In the genomic region with DNA sequence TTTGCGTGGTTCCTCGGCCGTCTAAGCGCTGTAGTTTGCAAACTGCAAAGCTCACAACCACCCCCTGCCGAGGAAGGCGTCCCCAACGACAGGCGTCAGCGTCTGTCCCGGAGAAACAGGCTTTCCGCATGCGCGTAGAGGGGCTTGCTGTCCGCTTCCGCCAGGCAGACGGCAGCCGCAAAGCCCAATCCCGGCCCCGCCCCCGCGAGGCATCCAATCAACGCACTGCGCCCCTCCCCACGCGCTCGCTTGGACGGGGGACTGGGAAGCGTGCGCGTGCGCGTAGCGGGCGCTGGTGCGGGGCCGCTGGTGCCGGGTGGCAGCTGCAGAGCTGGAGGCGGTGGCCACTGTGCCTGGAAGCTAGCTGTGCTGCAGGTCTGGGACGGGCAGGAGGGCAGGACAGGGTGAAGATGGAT, we compare ENCODE assay signal across 8 mouse cellular contexts. TPM values are rescaled to one million over a fixed set of nuclear protein-coding genes. Genes with fewer than 3 reads are reported as not detected.
DNase-seq lines count a peak whose midpoint lies in the region; ATAC-seq and TF ChIP-seq lines count a peak whose summit lies in the region.

TSS of gene Tmem104 (plus strand) at position 264 of the 416 bp plus-strand sequence.

- peak within 1 kb of the TSS; percentile 92 for H3K4me2 ChIP-seq in hindbrain, postnatal 0 days (ENCODE audit: low read depth, low read length)

- DNase-seq in ZHBTc4 (ENCODE audit: low read depth, low spot score), result peak; percentile 100
- DNase-seq in gastrocnemius, adult 2 months, result peak; percentile 100
- peak; percentile 100 for DNase-seq in hindbrain, postnatal 0 days (ENCODE audit: low spot score)
- peak; percentile 95 to 99 for DNase-seq in left cerebral cortex, adult 8-10 months (ENCODE audit: low spot score in 2 of 2)
- peak; percentile 99 to 100 for DNase-seq in right cerebral cortex, postnatal 10 days (ENCODE audit: low spot score in 2 of 2)
- DNase-seq in urinary bladder, postnatal 25 days (ENCODE audit: low spot score), result peak; percentile 99

- H3K9ac ChIP-seq in hindbrain, postnatal 0 days (replicated peaks; ENCODE audit: low read length), result peak within 1 kb of the TSS; percentile 68

- no peaks in the 10 kb centered on the region for H3K36me3 ChIP-seq in hindbrain, postnatal 0 days (ENCODE audit: insufficient read depth, low read length)
- peaks cover 60% of the 10 kb centered on the region for H3K36me3 ChIP-seq in megakaryocyte, embryonic 14.5 days (replicated peaks; ENCODE audit: low read length)

- intact Hi-C loops in gastrocnemius, adult 2 months (cut with DNase I), result no loop called here

- under 1% methylated on average over 38 of the region's 39 CpGs for WGBS in hindbrain, postnatal 0 days

- H3K4me3 ChIP-seq in gastrocnemius, adult 2 months, result peak within 1 kb of the TSS; percentile 88
- peak within 1 kb of the TSS; percentile 67 for H3K4me3 ChIP-seq in hindbrain, postnatal 0 days (ENCODE audit: low read length)
- H3K4me3 ChIP-seq in megakaryocyte, embryonic 14.5 days (replicated peaks), result peak within 1 kb of the TSS; percentile 95

- ATAC-seq in common myeloid progenitor, adult 5-6 weeks (replicated peaks; ENCODE audit: low read depth, poor library complexity, severe bottlenecking), result peak; percentile 79
- ATAC-seq in hindbrain, postnatal 0 days, result peak; percentile 94

- peaks cover 9% of the 10 kb centered on the region; the same call in 1 of the 2 replicates for H3K4me1 ChIP-seq in hindbrain, postnatal 0 days (ENCODE audit: insufficient read depth, low read length)
- H3K4me1 ChIP-seq in megakaryocyte, embryonic 14.5 days, result peaks cover 65% of the 10 kb centered on the region

- H3K27ac ChIP-seq in gastrocnemius, adult 2 months, result peak within 1 kb of the TSS; percentile 90
- peak within 1 kb of the TSS; percentile 80 for H3K27ac ChIP-seq in hindbrain, postnatal 0 days

- no peaks in the 10 kb centered on the region for H3K9me3 ChIP-seq in hindbrain, postnatal 0 days (ENCODE audit: low read length)
- H3K9me3 ChIP-seq in megakaryocyte, embryonic 14.5 days, result no peaks in the 10 kb centered on the region

- H3K27me3 ChIP-seq in hindbrain, postnatal 0 days (ENCODE audit: insufficient read depth, low read length), result no peaks in the 10 kb centered on the region
- no peaks in the 10 kb centered on the region for H3K27me3 ChIP-seq in megakaryocyte, embryonic 14.5 days (replicated peaks)

- TF ChIP-seq CTCF in gastrocnemius, adult 2 months (IDR thresholded peaks at IDR 0.05), result no peak
- peak; percentile 27; the same call in 1 of the 2 replicates for TF ChIP-seq CTCF in hindbrain, postnatal 0 days (IDR thresholded peaks at IDR 0.05; ENCODE audit: low read depth)

RNA-seq across cellular contexts. Expression of gene Tmem104, which starts in this region (rescaled TPM):
- total RNA-seq in common myeloid progenitor, adult 5-6 weeks (2017), result 2.2 and 3.7 TPM in 2 replicates
- total RNA-seq in gastrocnemius, adult 2 months (2021), result 1 to 10 TPM; 7.3 to 7.4 TPM
- total RNA-seq in hindbrain, postnatal 0 days (2014; rRNA removed), result 6.4 and 11.1 TPM in 2 replicates
- 10.1 and 13.5 TPM in 2 replicates for polyA plus RNA-seq in hindbrain, postnatal 0 days (2015; fragmentation: Nextera tagmentation; extraction: Ambion mirVana)
- total RNA-seq in left cerebral cortex, adult 8-10 months (2022), result 10 to 100 TPM; 14.0 to 24.5 (median 16.9) TPM
- 9.2 and 14.1 TPM in 2 replicates for polyA plus RNA-seq in megakaryocyte, embryonic 14.5 days (2012; ENCODE audit: insufficient read depth, low replicate concordance)

Comparison
In these comparisons a context has a peak if more than half of its experiments do, and no peak if none do; other contexts are left out.
1. Peak in every context shown above with its lines: DNase-seq, ATAC-seq, H3K4me3 ChIP-seq and H3K27ac ChIP-seq.